Mouse (Mus musculus) mouse embryonic stem cell (cell line): ENCODE results near the gene Phactr1.

Source experiments
- in situ Hi-C, 2 experiments: fragments of 300-500 bp; cut with MboI; formaldehyde crosslinking; loops; 1 replicate in 1 of 2; 3 replicates in 1 of 2; pipeline ENCODE4 v1.14.3; 2019 to 2020; ENCODE audit warnings: low sequenced_read_pairs in 2 of 2, low pct_unique_long_range_greater_than_20kb in 1 of 2, mixed read lengths in 1 of 2; ENCODE audit not compliant: unreplicated experiment in 1 of 2

Gene Phactr1

DNA sequence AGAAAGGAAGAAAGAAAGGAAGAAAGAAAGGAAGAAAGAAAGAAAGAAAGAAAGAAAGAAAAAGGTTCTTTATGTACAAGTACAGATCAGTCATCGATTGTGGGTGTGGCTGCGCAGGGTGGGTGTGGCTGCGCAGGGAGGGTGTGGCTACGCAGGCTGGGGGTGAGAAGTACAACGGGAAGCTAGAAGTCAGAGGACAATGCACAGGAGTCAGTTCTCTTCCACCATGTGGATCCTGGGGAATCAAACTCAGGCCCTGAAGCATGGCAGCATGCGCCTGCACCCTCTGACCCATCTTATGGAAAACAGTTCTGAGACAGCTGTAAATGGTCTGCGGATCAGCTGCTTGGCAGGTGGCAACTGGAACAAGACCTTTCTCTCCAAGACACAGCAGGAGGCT is 500.7 kb downstream of the Phactr1 start:
- in situ Hi-C loops, result loop anchor here (10.0 to 25.0 kb wide), 2 partner anchors 144 to 381 kb away; partner anchors contain the start of gene Mcur1 (in 1 of the 2)

DNA sequence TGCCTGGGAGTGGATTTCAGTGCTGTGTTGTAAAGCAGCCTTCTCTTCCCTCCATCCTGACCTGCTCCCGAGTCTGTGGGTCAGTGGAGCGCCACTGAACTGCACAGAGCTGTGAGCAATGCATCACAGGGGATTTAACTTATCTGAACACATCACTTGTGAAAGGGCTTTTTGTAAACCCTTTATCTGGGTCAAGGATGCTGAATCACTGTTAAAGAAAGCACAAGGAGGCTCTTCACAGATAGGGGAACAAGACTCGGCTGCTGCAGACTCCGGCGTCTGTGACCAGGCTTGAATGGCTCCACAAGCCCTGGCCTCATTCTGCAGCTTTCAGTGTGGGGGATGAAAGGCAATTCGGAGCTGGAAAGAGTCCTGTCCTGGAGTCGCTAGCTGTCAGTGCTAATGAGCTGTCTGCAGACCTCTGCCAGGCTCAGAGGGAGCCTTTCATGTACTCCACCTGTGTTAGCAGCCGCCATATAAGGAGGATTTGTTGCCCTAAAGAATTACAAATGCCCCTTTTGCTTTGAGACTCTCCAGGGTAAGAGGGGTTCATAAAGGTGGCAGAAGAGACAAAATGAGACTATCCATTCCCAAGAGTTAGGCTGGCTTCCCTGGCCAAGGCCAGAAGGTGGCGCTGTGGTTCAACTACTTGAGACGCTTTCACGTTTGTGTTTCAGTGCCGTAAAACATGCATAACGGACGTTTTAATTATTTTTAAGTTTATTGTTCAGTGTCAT is 502.2 kb downstream of the Phactr1 start:
- in situ Hi-C loops, result loop anchor here (10.0 to 25.0 kb wide), 2 partner anchors 142 to 380 kb away; partner anchors contain the start of gene Mcur1 (in 1 of the 2)

DNA sequence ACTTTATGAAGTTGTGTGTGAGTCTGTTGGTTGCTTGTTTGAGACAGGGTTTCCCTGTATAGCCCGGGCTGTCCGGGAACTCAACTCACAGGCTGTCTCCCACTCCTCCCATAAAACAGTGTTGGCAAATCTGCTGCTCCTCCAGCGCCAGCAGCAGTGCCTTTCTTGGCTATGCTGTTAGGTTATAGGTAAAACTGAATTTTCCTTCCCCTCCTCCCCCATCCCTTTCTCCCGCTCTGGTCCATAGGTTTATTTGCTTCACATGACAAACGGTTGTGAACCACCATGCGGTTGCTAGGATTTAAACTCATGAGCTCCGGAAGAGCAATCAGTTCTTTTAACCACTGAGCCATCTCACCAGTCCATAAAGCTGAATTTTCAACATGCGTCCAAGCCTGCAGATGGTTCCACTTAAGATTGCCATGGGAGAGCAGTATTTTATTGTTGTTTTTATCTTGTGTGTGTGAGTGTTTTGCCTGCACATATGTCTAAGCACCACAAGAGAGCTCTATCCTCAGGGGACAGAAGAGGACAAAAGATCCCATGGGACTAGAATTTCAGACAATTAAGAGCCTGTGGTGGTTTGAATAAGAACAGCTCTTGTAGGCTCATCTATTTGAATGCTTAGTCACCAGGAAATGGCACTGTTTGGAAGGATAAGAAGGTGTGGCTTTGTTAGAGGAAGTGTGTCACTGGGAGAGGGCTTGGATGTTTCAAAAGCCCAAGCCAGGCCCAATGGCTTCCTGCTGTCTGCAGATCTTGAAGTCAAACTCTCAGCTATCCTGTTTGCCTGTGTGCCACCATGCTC is 503.0 kb downstream of the Phactr1 start:
- in situ Hi-C loops, result loop anchor here (10.0 to 25.0 kb wide), 2 partner anchors 141 to 379 kb away; partner anchors contain the start of gene Mcur1 (in 1 of the 2)

DNA sequence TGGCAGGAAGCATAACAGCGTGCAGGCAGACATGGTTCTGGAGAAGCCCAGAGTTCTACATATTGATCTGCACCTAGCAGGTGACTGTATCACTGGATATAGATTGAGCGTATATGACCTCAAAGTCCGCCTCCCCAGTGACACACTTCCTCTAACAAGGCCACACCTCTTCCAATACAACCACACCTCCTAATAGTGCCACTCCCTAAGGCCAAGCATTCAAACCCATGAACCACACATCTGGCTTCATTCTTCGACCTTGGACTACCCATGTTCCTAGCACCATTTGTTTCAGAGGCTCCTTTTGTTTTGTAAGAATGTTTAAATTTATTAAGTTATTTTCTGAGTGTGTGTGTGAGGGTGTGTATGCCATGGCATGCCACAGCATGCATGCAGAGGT is 507.3 kb downstream of the Phactr1 start:
- in situ Hi-C loops, result loop anchor here (10.0 to 25.0 kb wide), 2 partner anchors 137 to 375 kb away; partner anchors contain the start of gene Mcur1 (in 1 of the 2)
